Mouse (Mus musculus): ENCODE data around the gene Znhit6.

- no peak for TF ChIP-seq CTCF (IDR thresholded peaks at IDR 0.05; ENCODE audit: control insufficient read depth, insufficient read depth, insufficient read length)
- TF ChIP-seq MAX (IDR thresholded peaks at IDR 0.05): no peak
- TF ChIP-seq MYOG (IDR thresholded peaks at IDR 0.05; ENCODE audit: control insufficient read depth, extremely low read depth, insufficient read length): no peak
- TF ChIP-seq MYOD1 (IDR thresholded peaks at IDR 0.05; ENCODE audit: control insufficient read depth, insufficient read length, low read depth): no peak
- TF ChIP-seq USF1 (IDR thresholded peaks at IDR 0.05; ENCODE audit: low read depth): no peak
- no peak for TF ChIP-seq CEBPB (IDR thresholded peaks at IDR 0.05; ENCODE audit: low read depth)
Observed at GRCm38 (mm10) chr3:145641878-145642277, 65.9 kb downstream of the Znhit6 start.
